Mouse (Mus musculus) liver, embryonic 11.5 days (tissue): ENCODE measurements around the gene Cpn2. TPM values are rescaled to one million over a fixed set of nuclear protein-coding genes. Genes with fewer than 3 reads are reported as not detected.

Experiments
- ATAC-seq: fragments of 200-750 bp; cut with Nextera tagmentation; replicated peaks from 2 replicates; pipeline ENCODE4 v1.8.0; 2017; ENCODE audit warnings: moderate number of reproducible peaks, mild to moderate bottlenecking, moderate TSS enrichment, moderate library complexity; ENCODE audit not compliant: low FRiP score
- DNase-seq: peaks from one replicate; pipeline ENCODE4 v3.0.0-alpha.2; 2017; ENCODE audit warnings: low spot score
- H3K27ac ChIP-seq: fragments of 300-500 bp; sonication (generic); 2 replicates; pipeline ENCODE4 v1.5.1; 2014; ENCODE audit warnings: mild to moderate bottlenecking, low read depth, low read length, control low read depth
- H3K27me3 ChIP-seq: fragments of 300-500 bp; sonication (generic); replicated peaks from 2 replicates; pipeline ENCODE4 v1.6.1; 2014; ENCODE audit warnings: low read length, mixed read lengths; ENCODE audit not compliant: control insufficient read depth, insufficient read depth
- H3K36me3 ChIP-seq: fragments of 300-500 bp; sonication (generic); 2 replicates; pipeline ENCODE4 v1.6.1; 2014; ENCODE audit warnings: mild to moderate bottlenecking, low read length, moderate library complexity, mixed read lengths; ENCODE audit not compliant: control insufficient read depth, insufficient read depth
- H3K4me1 ChIP-seq: fragments of 300-500 bp; sonication (generic); replicated peaks from 2 replicates; pipeline ENCODE4 v1.6.1; 2014; ENCODE audit warnings: low read length, mixed read lengths; ENCODE audit not compliant: control insufficient read depth, insufficient read depth
- H3K4me2 ChIP-seq: fragments of 300-500 bp; sonication (generic); 2 replicates; pipeline ENCODE4 v1.6.1; 2014; ENCODE audit warnings: mild to moderate bottlenecking, control low read depth, moderate library complexity
- H3K4me3 ChIP-seq: fragments of 300-500 bp; sonication (generic); 2 replicates; pipeline ENCODE4 v1.5.1; 2014; ENCODE audit warnings: low read depth, low read length, control low read depth
- H3K9ac ChIP-seq: fragments of 300-500 bp; sonication (generic); 2 replicates; pipeline ENCODE4 v1.6.1; 2014; ENCODE audit warnings: low read depth, low read length, control low read depth
- H3K9me3 ChIP-seq: fragments of 300-500 bp; sonication (generic); 2 replicates; pipeline ENCODE4 v1.6.1; 2016; ENCODE audit warnings: low read length, inconsistent platforms, mixed read lengths; ENCODE audit not compliant: control insufficient read depth
- WGBS: fragments of 180-500 bp; shearing (Covaris S2); extraction: QIAGEN DNeasy Blood & Tissue Kit; methylation state at CpG from one replicate; pipeline ENCODE4 v1.1.7; 2014; 5-methylcytosine and 5-hydroxymethylcytosine counted together
- polyA plus RNA-seq: library from polyadenylated mRNA; unstranded; fragments of >200 nt; fragmentation: Nextera tagmentation; extraction: Ambion mirVana; gene quantifications from 2 replicates; pipeline ENCODE4 v1.2.1, GENCODE M21; 2014

Gene Cpn2
- polyA plus RNA-seq, 1 experiment from 2014 or later = 1.5 TPM

GRCm38 (mm10) chr16:30213644-30214043, 53.7 kb downstream of the Cpn2 start:
- no peak for ATAC-seq

GRCm38 (mm10) chr16:30212035-30212434, 55.3 kb downstream of the Cpn2 start:
- DNase-seq (no peak), ATAC-seq (no peak)
- no peak overlapping the region for H3K27ac ChIP-seq
- H3K4me2 ChIP-seq = no peak overlapping the region
- no peaks in the 10 kb centered on the region for H3K4me1 ChIP-seq
- WGBS = 64% methylated on average over 3 of the region's 3 CpGs
- no peaks in the 10 kb centered on the region for H3K36me3 ChIP-seq
- H3K27me3 ChIP-seq = no peaks in the 10 kb centered on the region; the same call in 1 of the 2 replicates
- H3K9ac ChIP-seq = no peak overlapping the region
- H3K9me3 ChIP-seq = peaks cover 5% of the 10 kb centered on the region
- no peak overlapping the region for H3K4me3 ChIP-seq

More at GRCm38 (mm10) chr16:30213644-30214043, 53.7 kb downstream of the Cpn2 start:
- Histone ChIP-seq H3K4me2 (no peak overlapping the region), H3K27me3 (no peaks in the 10 kb centered on the region), H3K9me3 (peaks cover 5% of the 10 kb centered on the region), H3K4me3 (no peak overlapping the region), H3K36me3 (no peaks in the 10 kb centered on the region), H3K4me1 (no peaks in the 10 kb centered on the region), H3K9ac (no peak overlapping the region), H3K27ac (no peak overlapping the region)
- WGBS = 78% methylated on average over 1 of the region's 1 CpGs
- DNase-seq = no peak

DNA sequence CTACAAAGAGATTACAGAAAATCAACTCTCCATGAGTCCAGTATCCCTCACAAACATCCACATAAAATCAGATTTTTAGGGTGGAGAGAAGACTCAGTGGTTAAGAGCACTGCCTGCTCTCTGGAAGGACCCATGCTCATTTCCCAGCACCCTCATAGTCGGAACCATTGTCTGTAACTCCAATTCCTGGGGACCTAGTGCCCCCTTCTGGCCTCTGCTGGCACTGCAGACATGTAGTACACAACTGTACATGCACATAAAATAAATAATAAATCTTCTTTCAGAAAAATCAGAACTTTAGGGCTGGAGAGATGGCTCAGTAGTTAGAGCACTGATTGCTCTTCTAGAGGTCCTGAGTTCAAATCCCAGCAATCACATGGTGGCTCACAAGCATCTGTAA, 58.0 kb downstream of the Cpn2 start:
- Histone ChIP-seq H3K4me3 (no peak overlapping the region), H3K9me3 (peaks cover 5% of the 10 kb centered on the region), H3K27me3 (peaks cover 8% of the 10 kb centered on the region), H3K4me1 (no peaks in the 10 kb centered on the region), H3K27ac (no peak overlapping the region), H3K36me3 (no peaks in the 10 kb centered on the region), H3K4me2 (no peak overlapping the region), H3K9ac (no peak overlapping the region)
- ATAC-seq (no peak), DNase-seq (no peak)
- WGBS = 70% methylated on average over 1 of the region's 1 CpGs

DNA sequence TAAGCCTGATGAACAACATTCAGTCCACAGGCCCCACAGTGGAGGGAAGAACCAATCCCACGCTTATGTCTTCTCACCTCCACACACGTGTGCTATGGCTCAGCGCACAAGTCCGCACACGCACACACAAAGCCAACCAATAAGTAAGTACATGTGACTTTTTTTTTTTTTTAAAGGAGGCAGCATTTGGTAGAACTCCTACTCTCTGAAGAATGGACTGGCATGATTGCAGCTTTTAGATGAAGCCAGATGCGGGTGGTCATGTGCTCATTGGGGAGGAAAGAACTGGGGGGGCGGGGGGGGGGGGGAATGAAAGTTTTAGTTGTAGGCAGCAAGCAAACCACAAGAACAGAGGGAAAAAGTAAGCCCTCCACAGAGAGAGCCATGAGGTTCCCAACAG, 59.3 kb downstream of the Cpn2 start:
- no peak for DNase-seq
- Histone ChIP-seq H3K4me2 (no peak overlapping the region), H3K27ac (no peak overlapping the region), H3K4me1 (no peaks in the 10 kb centered on the region), H3K9me3 (peaks cover 5% of the 10 kb centered on the region), H3K36me3 (no peaks in the 10 kb centered on the region), H3K9ac (no peak overlapping the region), H3K27me3 (peaks cover 8% of the 10 kb centered on the region), H3K4me3 (no peak overlapping the region)
- no peak for ATAC-seq
- WGBS = 92% methylated on average over 6 of the region's 7 CpGs

DNA sequence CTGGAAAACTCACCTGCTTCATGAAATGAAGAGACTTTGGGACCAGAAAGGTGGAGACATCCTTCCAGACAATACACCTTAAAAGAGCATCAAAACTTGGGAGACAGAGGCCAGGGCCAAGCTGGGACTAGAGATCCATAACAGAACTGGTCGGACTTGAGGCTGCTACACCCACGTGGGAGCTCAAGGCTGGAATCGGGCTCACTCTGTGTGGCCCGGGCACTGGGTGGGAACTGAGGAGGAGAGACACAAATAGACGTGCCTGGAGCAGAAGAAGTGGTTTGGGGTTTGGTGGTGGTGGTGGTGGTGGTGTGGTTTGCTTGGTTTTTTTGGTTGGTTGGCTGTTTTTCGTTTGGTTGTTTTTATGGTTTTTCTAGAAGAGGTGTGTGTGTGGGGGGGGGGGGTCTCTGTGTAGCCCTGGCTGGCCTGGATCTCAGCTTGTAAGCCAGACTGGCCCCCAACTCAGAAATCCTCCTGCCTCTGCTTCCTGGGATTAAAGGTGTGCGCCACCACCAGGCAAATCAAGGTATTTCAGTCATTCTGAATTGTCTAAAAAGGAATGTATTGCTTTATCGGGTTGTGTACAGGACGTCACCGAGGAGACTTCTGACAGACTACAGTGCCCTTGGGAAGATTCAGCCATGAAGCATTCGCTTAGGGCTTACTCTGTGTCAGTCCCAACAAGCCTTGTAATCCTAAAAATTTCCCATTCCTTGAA, 60.0 kb downstream of the Cpn2 start:
- peaks cover 5% of the 10 kb centered on the region for H3K9me3 ChIP-seq
- H3K36me3 ChIP-seq = no peaks in the 10 kb centered on the region
- H3K9ac ChIP-seq = no peak overlapping the region
- no peak for ATAC-seq
- 79% methylated on average over 11 of the region's 11 CpGs for WGBS
- no peaks in the 10 kb centered on the region for H3K4me1 ChIP-seq
- no peak overlapping the region for H3K4me3 ChIP-seq
- no peak overlapping the region for H3K27ac ChIP-seq
- H3K4me2 ChIP-seq = no peak overlapping the region
- peaks cover 8% of the 10 kb centered on the region for H3K27me3 ChIP-seq
- no peak for DNase-seq

Other genes starting within 250 kb of the Cpn2 start
- 22.6 and 25.3 TPM in 2 replicates for gene Hes1, start 203.1 kb downstream of the Cpn2 start, polyA plus RNA-seq
- 0.08 and 0.14 TPM in 2 replicates for gene Lrrc15, start 15.8 kb upstream of the Cpn2 start, polyA plus RNA-seq
- 31.1 and 37.5 TPM in 2 replicates for gene Gp5, start 43.3 kb upstream of the Cpn2 start, polyA plus RNA-seq
- 22.6 and 23.0 TPM in 2 replicates for gene Atp13a3, start 138.5 kb upstream of the Cpn2 start, polyA plus RNA-seq